Mouse (Mus musculus) embryo, embryonic 11.5 days (tissue): ENCODE measurements around the gene Kpna1.
"Not testable (repeated sequence)": the region's sequence is repeated elsewhere in the genome, so short reads cannot be mapped to it uniquely, and the experiment has no call there.

ENCODE experiments used
- DNase-seq: peaks from one replicate; pipeline ENCODE4 v3.0.0-alpha.2; 2012; ENCODE audit warnings: low read depth, low spot score

Kpna1 gene

GRCm38 (mm10) chr16:35978450-35978849 is at the start of gene Kpna1:
Gene Kpna1, plus strand, starts transcription at chr16:35978750.
- not testable (repeated sequence) for DNase-seq

- no peak for DNase-seq
Measured at GRCm38 (mm10) chr16:35932179-35933055, 46.1 kb upstream of the Kpna1 start.

- no peak for DNase-seq
Measured at GRCm38 (mm10) chr16:35933181-35933580, 45.4 kb upstream of the Kpna1 start.

- peak; percentile 20 for DNase-seq
Measured at GRCm38 (mm10) chr16:35938211-35939151, 40.1 kb upstream of the Kpna1 start, which contains the start of the genes Parp9 and Dtx3l. Gene Parp9, plus strand, starts transcription at chr16:35938470. Gene Dtx3l, minus strand, starts transcription at chr16:35939151.

- no peak for DNase-seq
Measured at GRCm38 (mm10) chr16:35939261-35939660, 39.3 kb upstream of the Kpna1 start.

GRCm38 (mm10) chr16:35939690-35940089 is 38.9 kb upstream of the Kpna1 start:
- peak; percentile 43 for DNase-seq

GRCm38 (mm10) chr16:35941382-35941781 is 37.2 kb upstream of the Kpna1 start:
- DNase-seq: no peak

GRCm38 (mm10) chr16:35949264-35949663 is 29.3 kb upstream of the Kpna1 start:
- no peak for DNase-seq

GRCm38 (mm10) chr16:35951216-35951615 is 27.3 kb upstream of the Kpna1 start:
- no peak for DNase-seq

- DNase-seq: no peak
Measured at GRCm38 (mm10) chr16:35952628-35953130, 25.9 kb upstream of the Kpna1 start.

GRCm38 (mm10) chr16:35965991-35966390 is 12.6 kb upstream of the Kpna1 start:
- DNase-seq: not testable (repeated sequence)

GRCm38 (mm10) chr16:35966411-35967115 is 12.0 kb upstream of the Kpna1 start:
- DNase-seq: no peak

GRCm38 (mm10) chr16:35967319-35967718 is 11.2 kb upstream of the Kpna1 start:
- DNase-seq: no peak

GRCm38 (mm10) chr16:35968149-35968548 is 10.4 kb upstream of the Kpna1 start:
- DNase-seq: no peak

GRCm38 (mm10) chr16:35974021-35974420 is 4.5 kb upstream of the Kpna1 start:
- DNase-seq: no peak

GRCm38 (mm10) chr16:35981363-35981821 is 2.8 kb downstream of the Kpna1 start:
- DNase-seq: peak; percentile 100

- DNase-seq: no peak
Measured at GRCm38 (mm10) chr16:35982506-35982901, 4.0 kb downstream of the Kpna1 start.

- peak; percentile 83 for DNase-seq
Measured at GRCm38 (mm10) chr16:35982902-35983516, 4.5 kb downstream of the Kpna1 start.

- peak; percentile 22 for DNase-seq
Measured at GRCm38 (mm10) chr16:35983517-35984101, 5.1 kb downstream of the Kpna1 start.

- DNase-seq: no peak
Measured at GRCm38 (mm10) chr16:35984471-35984870, 5.9 kb downstream of the Kpna1 start.
